ENCODE assay signal across 7 mouse cellular contexts in genomic region chr2:155073978-155074765, GRCm38 (mm10). TPM values are rescaled to one million over a fixed set of nuclear protein-coding genes. Genes with fewer than 3 reads are reported as not detected.
DNase-seq lines count a peak whose midpoint lies in the region; ATAC-seq lines count a peak whose summit lies in the region.

Ahcy (minus strand) TSS chr2:155074497.

- H3K9me3 ChIP-seq in embryonic facial prominence, embryonic 11.5 days (replicated peaks; ENCODE audit: control insufficient read depth, low read length): no peaks in the 10 kb centered on the region
- no peaks in the 10 kb centered on the region for H3K9me3 ChIP-seq in limb, embryonic 11.5 days (ENCODE audit: control insufficient read depth, low read length)
- no peaks in the 10 kb centered on the region for H3K9me3 ChIP-seq in midbrain, embryonic 14.5 days (ENCODE audit: control insufficient read depth, low read length)

- H3K4me1 ChIP-seq in embryonic facial prominence, embryonic 11.5 days (ENCODE audit: control insufficient read depth, insufficient read depth, low read length): no peaks in the 10 kb centered on the region; the same call in none of the 2 replicates
- peaks cover 13% of the 10 kb centered on the region for H3K4me1 ChIP-seq in limb, embryonic 11.5 days (ENCODE audit: control insufficient read depth, insufficient read depth, low read length)
- H3K4me1 ChIP-seq in midbrain, embryonic 14.5 days (ENCODE audit: control insufficient read depth, insufficient read depth, low read length): peaks cover 19% of the 10 kb centered on the region

- H3K36me3 ChIP-seq in embryonic facial prominence, embryonic 11.5 days (replicated peaks; ENCODE audit: control insufficient read depth, insufficient read depth, low read depth, low read length): no peaks in the 10 kb centered on the region
- no peaks in the 10 kb centered on the region for H3K36me3 ChIP-seq in limb, embryonic 11.5 days (ENCODE audit: control insufficient read depth, insufficient read depth, low read length)
- no peaks in the 10 kb centered on the region for H3K36me3 ChIP-seq in midbrain, embryonic 14.5 days (ENCODE audit: control insufficient read depth, insufficient read depth, low read length)

- peak within 1 kb of the TSS; percentile 70 for H3K27ac ChIP-seq in embryonic facial prominence, embryonic 11.5 days (replicated peaks; ENCODE audit: low read depth, low read length)
- peak within 1 kb of the TSS; percentile 81 for H3K27ac ChIP-seq in limb, embryonic 11.5 days (replicated peaks; ENCODE audit: low read depth, low read length)
- peak within 1 kb of the TSS; percentile 81 for H3K27ac ChIP-seq in midbrain, embryonic 14.5 days (replicated peaks; ENCODE audit: low read depth, low read length)

- peak within 1 kb of the TSS; percentile 76 for H3K4me3 ChIP-seq in embryonic facial prominence, embryonic 11.5 days (ENCODE audit: low read depth, low read length)
- peak within 1 kb of the TSS; percentile 68 for H3K4me3 ChIP-seq in limb, embryonic 11.5 days (ENCODE audit: low read depth, low read length)
- peak within 1 kb of the TSS; percentile 58 for H3K4me3 ChIP-seq in midbrain, embryonic 14.5 days (replicated peaks; ENCODE audit: low read depth, low read length)

- under 1% methylated on average over 56 of the region's 56 CpGs for WGBS in embryonic facial prominence, embryonic 11.5 days
- WGBS in limb, embryonic 11.5 days: under 1% methylated on average over 56 of the region's 56 CpGs
- under 1% methylated on average over 56 of the region's 56 CpGs for WGBS in midbrain, embryonic 14.5 days

- H3K4me2 ChIP-seq in embryonic facial prominence, embryonic 11.5 days (ENCODE audit: low read depth, low read length): peak within 1 kb of the TSS; percentile 58
- peak within 1 kb of the TSS; percentile 83 for H3K4me2 ChIP-seq in limb, embryonic 11.5 days (ENCODE audit: low read depth, severe bottlenecking)
- peak within 1 kb of the TSS; percentile 73 for H3K4me2 ChIP-seq in midbrain, embryonic 14.5 days (ENCODE audit: low read length)

- H3K27me3 ChIP-seq in embryonic facial prominence, embryonic 11.5 days (ENCODE audit: control insufficient read depth, insufficient read depth, low read length): no peaks in the 10 kb centered on the region
- no peaks in the 10 kb centered on the region for H3K27me3 ChIP-seq in limb, embryonic 11.5 days (ENCODE audit: control insufficient read depth, insufficient read depth, low read length)
- H3K27me3 ChIP-seq in midbrain, embryonic 14.5 days (ENCODE audit: control insufficient read depth, insufficient read depth, low read length): no peaks in the 10 kb centered on the region

- peak within 1 kb of the TSS; percentile 86 for H3K9ac ChIP-seq in embryonic facial prominence, embryonic 11.5 days (replicated peaks; ENCODE audit: low read length)
- H3K9ac ChIP-seq in limb, embryonic 11.5 days (ENCODE audit: low read length): peak within 1 kb of the TSS; percentile 86
- H3K9ac ChIP-seq in midbrain, embryonic 14.5 days (replicated peaks; ENCODE audit: low read length): peak within 1 kb of the TSS; percentile 68

- ATAC-seq in embryonic facial prominence, embryonic 11.5 days (replicated peaks; ENCODE audit: insufficient number of reproducible peaks, low FRiP score, low TSS enrichment, low read depth): peak; percentile 93
- peak; percentile 94 for ATAC-seq in limb, embryonic 11.5 days (ENCODE audit: insufficient number of reproducible peaks, low FRiP score, low TSS enrichment, low read depth)
- ATAC-seq in midbrain, embryonic 14.5 days (ENCODE audit: low FRiP score, low TSS enrichment): peak; percentile 95

- peak; percentile 93 for DNase-seq in adrenal gland, postnatal 14 days
- DNase-seq in embryonic facial prominence, embryonic 11.5 days (ENCODE audit: low spot score): peak; percentile 95
- peak; percentile 99 for DNase-seq in heart, adult 11 months
- DNase-seq in kidney, adult 18-20 months: peak; percentile 97
- peak; percentile 95 for DNase-seq in limb, embryonic 11.5 days (ENCODE audit: low spot score)
- DNase-seq in midbrain, embryonic 14.5 days: peak; percentile 95
- peak; percentile 82 to 90 for DNase-seq in spleen, adult 18-20 months

RNA-seq across cellular contexts. Expression of gene Ahcy, which starts in this region (rescaled TPM):
- 60.2 and 130 TPM in 2 replicates for total RNA-seq in adrenal gland, postnatal 14 days (2021)
- polyA plus RNA-seq in embryonic facial prominence, embryonic 11.5 days (2014; fragmentation: Nextera tagmentation; extraction: Ambion mirVana): 97.6 and 100.0 TPM in 2 replicates
- 122 and 127 TPM in 2 replicates for polyA plus RNA-seq in limb, embryonic 11.5 days (2014; fragmentation: Nextera tagmentation; extraction: Ambion mirVana)
- 35.9 and 41.8 TPM in 2 replicates for polyA plus RNA-seq in midbrain, embryonic 14.5 days (2014; fragmentation: Nextera tagmentation; extraction: Ambion mirVana)

Comparison
In these comparisons a context has a peak if more than half of its experiments do, and no peak if none do; other contexts are left out.
1. Peak in every context shown above with its lines: DNase-seq, ATAC-seq, H3K4me3 ChIP-seq and H3K27ac ChIP-seq.